Mouse (Mus musculus) CH12.LX (cell line): ENCODE measurements around the gene Zfyve21. TPM values are rescaled to one million over a fixed set of nuclear protein-coding genes. Genes with fewer than 3 reads are reported as not detected.

Experiments used
- DNase-seq: peaks from one replicate; pipeline ENCODE4 v3.0.0-alpha.2; 2013; ENCODE audit errors: extremely low read depth
- H3K27ac ChIP-seq: 2 replicates; pipeline ENCODE4 v1.5.1; 2012; ENCODE audit warnings: low read depth, mild to moderate bottlenecking, control low read depth, moderate library complexity; ENCODE audit not compliant: insufficient read depth
- H3K27me3 ChIP-seq: replicated peaks from 2 replicates; pipeline ENCODE3; 2012; ENCODE audit warnings: inconsistent platforms
- H3K36me3 ChIP-seq, 2 experiments: replicated peaks in 1 of 2; 2 replicates each; pipeline versions ENCODE3 to v1.6.1; 2012; ENCODE audit warnings: inconsistent platforms in 1 of 2, low read length in 1 of 2, mild to moderate bottlenecking in 1 of 2, mixed read lengths in 1 of 2, moderate library complexity in 1 of 2; ENCODE audit not compliant: control insufficient read depth in 1 of 2, insufficient read depth in 1 of 2
- H3K4me1 ChIP-seq, 2 experiments: 2 replicates each; pipeline ENCODE4 v1.6.1; 2012; ENCODE audit warnings: inconsistent platforms in 1 of 2, moderate library complexity in 1 of 2; ENCODE audit not compliant: insufficient read depth in 2 of 2, control insufficient read depth in 1 of 2
- H3K4me2 ChIP-seq: 2 replicates; pipeline ENCODE4 v1.6.1; 2012; ENCODE audit warnings: low read depth, mild to moderate bottlenecking, control low read depth; ENCODE audit not compliant: poor library complexity, insufficient read depth, severe bottlenecking
- H3K4me3 ChIP-seq, 3 experiments: fragments of 150-350 bp in 1 of 3; sonication (generic) in 1 of 3; replicated peaks in 1 of 3; 2 replicates each; pipeline versions ENCODE3 to v1.5.1; 2011 to 2012; ENCODE audit warnings: low read depth in 2 of 3, low read length in 2 of 3, mild to moderate bottlenecking in 2 of 3, moderate library complexity in 2 of 3, control low read depth in 1 of 3, improper control_type of control experiment in 1 of 3, inconsistent platforms in 1 of 3, mixed read lengths in 1 of 3; ENCODE audit not compliant: poor library complexity in 1 of 3
- H3K79me2 ChIP-seq: replicated peaks from 2 replicates; pipeline ENCODE4 v1.6.1; 2012; ENCODE audit warnings: mild to moderate bottlenecking, moderate library complexity; ENCODE audit not compliant: control insufficient read depth, poor library complexity, insufficient read depth, severe bottlenecking; ENCODE audit errors: extremely low read depth
- H3K9ac ChIP-seq: 2 replicates; pipeline ENCODE4 v1.6.1; 2012; ENCODE audit warnings: low read depth, mild to moderate bottlenecking, control low read depth, moderate library complexity; ENCODE audit not compliant: insufficient read depth
- H3K9me3 ChIP-seq: replicated peaks from 2 replicates; pipeline ENCODE3; 2012; ENCODE audit warnings: low read length, inconsistent platforms, mixed read lengths
- CHD1 ChIP-seq: IDR thresholded peaks from 2 replicates; pipeline ENCODE4 v1.6.1; 2012; ENCODE audit warnings: low read depth, low read length, improper control_type of control experiment, inconsistent platforms
- CHD2 ChIP-seq: IDR thresholded peaks from 2 replicates; pipeline ENCODE4 v1.6.1; 2011; ENCODE audit warnings: low read length, improper control_type of control experiment
- E2F4 ChIP-seq: IDR thresholded peaks from 2 replicates; pipeline ENCODE4 v1.6.1; 2011; ENCODE audit warnings: low read depth, low read length, improper control_type of control experiment; ENCODE audit not compliant: insufficient replicate concordance
- EP300 ChIP-seq: IDR thresholded peaks from 2 replicates; pipeline ENCODE4 v1.6.1; 2011; ENCODE audit warnings: low read length, improper control_type of control experiment
- ETS1 ChIP-seq: conservative IDR thresholded peaks from 2 replicates; pipeline ENCODE4 v1.6.1; 2012; ENCODE audit warnings: low read depth, mild to moderate bottlenecking, inconsistent platforms, low read length, improper control_type of control experiment, moderate library complexity
- GABPA ChIP-seq: IDR thresholded peaks from 2 replicates; pipeline ENCODE4 v1.6.1; 2012; ENCODE audit warnings: low read depth, low read length, improper control_type of control experiment, inconsistent platforms; ENCODE audit not compliant: insufficient replicate concordance
- IRF4 ChIP-seq: IDR thresholded peaks from 2 replicates; pipeline ENCODE4 v1.6.1; 2014; ENCODE audit warnings: low read depth, mild to moderate bottlenecking, inconsistent platforms, low read length, improper control_type of control experiment
- KAT2A ChIP-seq: IDR thresholded peaks from 2 replicates; pipeline ENCODE4 v1.6.1; 2012; ENCODE audit warnings: low read length, improper control_type of control experiment, inconsistent platforms; ENCODE audit not compliant: insufficient replicate concordance
- MEF2A ChIP-seq: IDR thresholded peaks from 2 replicates; pipeline ENCODE4 v1.6.1; 2014; ENCODE audit warnings: low read depth, mild to moderate bottlenecking, inconsistent platforms, low read length, improper control_type of control experiment, borderline replicate concordance
- MYC ChIP-seq: IDR thresholded peaks from 2 replicates; pipeline ENCODE4 v1.6.1; 2011; ENCODE audit warnings: low read depth, mild to moderate bottlenecking, improper control_type of control experiment, low read length
- NELFE ChIP-seq: IDR thresholded peaks from 2 replicates; pipeline ENCODE4 v1.6.1; 2011; ENCODE audit warnings: low read depth, low read length, improper control_type of control experiment
- PAX5 ChIP-seq: IDR thresholded peaks from 2 replicates; pipeline ENCODE4 v1.6.1; 2012; ENCODE audit warnings: low read length, inconsistent platforms, mixed read lengths
- RAD21 ChIP-seq: IDR thresholded peaks from 2 replicates; pipeline ENCODE4 v1.6.1; 2011; ENCODE audit warnings: low read depth, mild to moderate bottlenecking, low read length, improper control_type of control experiment, moderate library complexity
- RCOR1 ChIP-seq: conservative IDR thresholded peaks from 2 replicates; pipeline ENCODE4 v1.6.1; 2012; ENCODE audit warnings: low read depth, mild to moderate bottlenecking, inconsistent platforms, low read length, improper control_type of control experiment
- TCF12 ChIP-seq: IDR thresholded peaks from 2 replicates; pipeline ENCODE4 v1.6.1; 2014; ENCODE audit warnings: low read depth, mild to moderate bottlenecking, inconsistent platforms, low read length, improper control_type of control experiment
- USF2 ChIP-seq: conservative IDR thresholded peaks from 2 replicates; pipeline ENCODE4 v1.6.1; 2011; ENCODE audit warnings: low read depth, low read length, improper control_type of control experiment
- ZKSCAN1 ChIP-seq: IDR thresholded peaks from 2 replicates; pipeline ENCODE4 v1.6.1; 2012; ENCODE audit warnings: low read depth, inconsistent platforms, low read length, improper control_type of control experiment, borderline replicate concordance
- ZMIZ1 ChIP-seq: IDR thresholded peaks from 2 replicates; pipeline ENCODE4 v1.6.1; 2012; ENCODE audit warnings: low read depth, mild to moderate bottlenecking, inconsistent platforms, low read length, improper control_type of control experiment
- dilution Hi-C: fragments of 300-500 bp; cut with MboI; formaldehyde crosslinking; loops from 2 replicates; pipeline ENCODE4 v1.14.3; 2020; ENCODE audit warnings: low sequenced_read_pairs; ENCODE audit not compliant: extremely low pct_unique_long_range_greater_than_20kb, extremely low pct_ligation_motif_present
- in situ Hi-C: fragments of 300-500 bp; cut with MboI; formaldehyde crosslinking; loops from 3 replicates; pipeline ENCODE4 v1.14.3; 2019; ENCODE audit warnings: low sequenced_read_pairs, low pct_ligation_motif_present, low pct_unique_long_range_greater_than_20kb, mixed read lengths
- polyA plus RNA-seq: library from polyadenylated mRNA; unstranded; fragments of >175 nt; gene quantifications from 2 replicates; pipeline ENCODE4 v1.2.1, GENCODE M21; 2012; ENCODE audit warnings: low read depth; ENCODE audit not compliant: insufficient read length
- total RNA-seq, 2 experiments: library from RNA; depleted of rRNA; stranded (reverse); fragments of 300-350 nt in 1 of 2; fragments of >200 nt in 1 of 2; gene quantifications; 2 replicates each; pipeline ENCODE4 v1.2.3; 2012 to 2014

The Zfyve21 gene
- total and polyA plus RNA-seq, 3 experiments: 4.1 to 8.4 (median 7.6) TPM

DNA sequence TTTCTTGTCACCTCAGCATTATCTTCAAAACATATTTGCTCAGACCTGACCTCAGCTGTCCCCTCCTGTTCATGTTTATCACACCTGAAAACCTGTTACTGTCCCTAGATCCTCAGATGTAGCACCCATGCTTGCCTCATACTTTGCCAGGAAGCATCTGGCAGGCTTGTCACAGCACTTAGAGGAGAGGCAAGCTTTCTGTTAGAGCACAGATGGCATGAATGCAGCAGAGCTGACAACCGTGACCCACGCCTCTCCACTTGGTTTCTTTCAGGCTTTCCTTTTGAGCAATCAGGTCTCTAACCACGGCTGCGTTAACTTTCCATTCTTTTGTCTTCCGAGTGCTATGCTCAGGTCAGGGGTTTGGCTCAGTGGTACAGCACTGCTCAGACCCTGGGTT lies 15.5 kb downstream of the Zfyve21 start:
- dilution Hi-C loops (no loop called here), in situ Hi-C loops (no loop called here)
- DNase-seq: no peak
- no peak overlapping the region for H3K4me2 ChIP-seq
- no peaks in the 10 kb centered on the region for H3K79me2 ChIP-seq
- no peak overlapping the region for H3K9ac ChIP-seq
- H3K4me1 ChIP-seq: peaks cover 0 to 24% of the 10 kb centered on the region in 2 experiments; a peak in 2 of 4 replicates
- no peaks in the 10 kb centered on the region for H3K27me3 ChIP-seq
- no peaks in the 10 kb centered on the region for H3K9me3 ChIP-seq
- peaks cover 31 to 92% of the 10 kb centered on the region in 2 experiments for H3K36me3 ChIP-seq
- no peak overlapping the region for H3K4me3 ChIP-seq
- TF ChIP-seq CHD2 (no peak), PAX5 (no peak), MEF2A (no peak), USF2 (no peak), RAD21 (no peak), RCOR1 (no peak), IRF4 (no peak)
- H3K27ac ChIP-seq: no peak overlapping the region

DNA sequence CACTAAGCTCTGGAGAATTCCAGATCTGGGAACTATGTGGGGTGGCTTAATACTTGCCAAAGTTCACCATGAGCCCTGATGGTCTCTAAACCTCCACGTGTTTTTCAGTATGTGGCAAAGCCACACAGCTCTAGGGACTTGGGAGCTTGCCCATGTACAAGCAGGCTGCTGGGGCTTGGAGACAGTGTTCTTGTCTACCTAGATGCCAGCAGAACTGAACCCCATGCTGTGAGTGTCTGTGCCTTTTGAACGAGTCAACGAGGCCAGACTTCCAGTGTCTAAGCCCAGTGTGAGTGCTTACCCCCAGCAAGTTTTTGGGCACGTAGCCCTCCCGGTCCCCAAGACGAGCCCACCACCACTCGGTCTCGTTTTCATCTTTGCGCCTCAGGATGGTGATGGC lies 16.0 kb downstream of the Zfyve21 start:
- in situ Hi-C loops: no loop called here
- H3K27me3 ChIP-seq: no peaks in the 10 kb centered on the region
- no peak for TF ChIP-seq KAT2A
- TF ChIP-seq TCF12: no peak
- TF ChIP-seq CHD1: no peak
- no peak for TF ChIP-seq ETS1
- no peak for TF ChIP-seq MYC
- TF ChIP-seq E2F4: no peak
- no peak for TF ChIP-seq ZMIZ1
- TF ChIP-seq RCOR1: no peak
- no peak for TF ChIP-seq GABPA
- no peak for TF ChIP-seq EP300
- no peak for TF ChIP-seq NELFE
- TF ChIP-seq RAD21: no peak
- TF ChIP-seq ZKSCAN1: no peak
- TF ChIP-seq, all 38 proteins: peak for 0
- no peak for DNase-seq
- Histone ChIP-seq H3K9me3 (no peaks in the 10 kb centered on the region), H3K4me1 (peaks cover 2 to 28% of the 10 kb centered on the region in 2 experiments; a peak in 3 of 4 replicates), H3K27ac (no peak overlapping the region), H3K4me2 (no peak overlapping the region), H3K79me2 (no peaks in the 10 kb centered on the region), H3K36me3 (peaks cover 28 to 87% of the 10 kb centered on the region in 2 experiments), H3K4me3 (no peak overlapping the region), H3K9ac (no peak overlapping the region)
- dilution Hi-C loops: no loop called here
